Mouse (Mus musculus) liver, adult 2 months (tissue): ENCODE measurements around the gene Hist1h3b. TPM values are rescaled to one million over a fixed set of nuclear protein-coding genes. Genes with fewer than 3 reads are reported as not detected.

Experiments
- DNase-seq: peaks from one replicate; pipeline ENCODE4 v3.0.0-alpha.2; 2011; ENCODE audit warnings: low read depth, low spot score; ENCODE audit errors: extremely low read depth
- H3K27ac ChIP-seq: fragments of 200-500 bp; replicated peaks from 2 replicates; pipeline ENCODE4 v1.5.1; 2012; ENCODE audit warnings: low read depth, mild to moderate bottlenecking, control low read depth, inconsistent platforms, low read length; ENCODE audit not compliant: insufficient read depth
- H3K27me3 ChIP-seq: fragments of 200-500 bp; 2 replicates; pipeline ENCODE4 v1.6.1; 2012; ENCODE audit warnings: mild to moderate bottlenecking, moderate library complexity, low read length, inconsistent platforms; ENCODE audit not compliant: control insufficient read depth, insufficient read depth
- H3K36me3 ChIP-seq: fragments of 200-500 bp; 2 replicates; pipeline ENCODE4 v1.6.1; 2012; ENCODE audit warnings: low read length, inconsistent platforms; ENCODE audit not compliant: control insufficient read depth, insufficient read depth
- H3K4me1 ChIP-seq: fragments of 200-500 bp; 2 replicates; pipeline ENCODE4 v1.6.1; 2011; ENCODE audit warnings: low read length; ENCODE audit not compliant: control insufficient read depth, insufficient read depth
- H3K4me3 ChIP-seq: fragments of 200-500 bp; 2 replicates; pipeline ENCODE4 v1.5.1; 2011; ENCODE audit warnings: low read depth, mild to moderate bottlenecking, control low read depth, low read length, moderate library complexity; ENCODE audit not compliant: insufficient read depth
- H3K79me2 ChIP-seq: fragments of 200-500 bp; 2 replicates; pipeline ENCODE4 v1.6.1; 2012; ENCODE audit warnings: inconsistent platforms, mild to moderate bottlenecking, low read length, moderate library complexity; ENCODE audit not compliant: control insufficient read depth, insufficient read depth
- H3K9ac ChIP-seq: fragments of 200-500 bp; 2 replicates; pipeline ENCODE4 v1.6.1; 2012; ENCODE audit warnings: low read depth, mild to moderate bottlenecking, control low read depth, inconsistent platforms, low read length
- CTCF ChIP-seq: fragments of 200-500 bp; IDR thresholded peaks from 2 replicates; pipeline ENCODE4 v1.5.1; 2011; ENCODE audit warnings: low read depth, low read length, control low read depth
- POLR2A ChIP-seq: fragments of 200-500 bp; IDR thresholded peaks from 2 replicates; pipeline ENCODE4 v1.6.1; 2011; ENCODE audit warnings: low read length, control low read depth; ENCODE audit not compliant: insufficient read depth; ENCODE audit errors: extremely low read depth
- WGBS: fragments of 180-500 bp; shearing (Covaris S2); methylation state at CpG from one replicate; pipeline ENCODE4 v1.1.7; 2018; 5-methylcytosine and 5-hydroxymethylcytosine counted together
- polyA plus RNA-seq: library from polyadenylated mRNA; depleted of rRNA; stranded (reverse); fragments of >200 nt; gene quantifications from 2 replicates; pipeline ENCODE4 v1.2.3, GENCODE M21; 2012
- total RNA-seq: library from RNA; depleted of rRNA; stranded (reverse); fragments of >200 nt; gene quantifications from 2 replicates; pipeline ENCODE4 v1.2.3, GENCODE M21; 2014

The Hist1h3b gene
- total and polyA plus RNA-seq, 2 experiments = 0.23 to 15.2 TPM

- WGBS = 96% methylated on average over 4 of the region's 4 CpGs
- no peak for DNase-seq
- H3K4me1 ChIP-seq = peaks cover 12% of the 10 kb centered on the region
Measured at GRCm38 (mm10) chr13:23724239-23724638, 27.8 kb upstream of the Hist1h3b start.

GRCm38 (mm10) chr13:23725213-23725612, 26.9 kb upstream of the Hist1h3b start:
- Histone ChIP-seq H3K27me3 (no peaks in the 10 kb centered on the region), H3K36me3 (no peaks in the 10 kb centered on the region), H3K4me3 (no peak overlapping the region), H3K9ac (no peak overlapping the region), H3K27ac (no peak overlapping the region), H3K4me1 (peaks cover 19% of the 10 kb centered on the region), H3K79me2 (no peaks in the 10 kb centered on the region)
- TF ChIP-seq CTCF = no peak
- TF ChIP-seq POLR2A = no peak
- WGBS = 44% methylated on average over 1 of the region's 1 CpGs
- DNase-seq = peak; percentile 96

More at GRCm38 (mm10) chr13:23724239-23724638, 27.8 kb upstream of the Hist1h3b start:
- no peaks in the 10 kb centered on the region for H3K36me3 ChIP-seq
- H3K27me3 ChIP-seq = no peaks in the 10 kb centered on the region
- no peak overlapping the region for H3K9ac ChIP-seq
- no peak overlapping the region for H3K27ac ChIP-seq
- H3K79me2 ChIP-seq = no peaks in the 10 kb centered on the region
- no peak overlapping the region for H3K4me3 ChIP-seq
- TF ChIP-seq CTCF (no peak), POLR2A (no peak)

GRCm38 (mm10) chr13:23728472-23729191, 23.4 kb upstream of the Hist1h3b start:
- WGBS = 64% methylated on average over 18 of the region's 18 CpGs
- no peaks in the 10 kb centered on the region for H3K27me3 ChIP-seq
- H3K4me1 ChIP-seq = peaks cover 25% of the 10 kb centered on the region
- H3K79me2 ChIP-seq = no peaks in the 10 kb centered on the region
- no peak overlapping the region for H3K4me3 ChIP-seq
- no peaks in the 10 kb centered on the region for H3K36me3 ChIP-seq
- H3K9ac ChIP-seq = no peak overlapping the region
- no peak for DNase-seq
- TF ChIP-seq POLR2A (no peak), CTCF (no peak)
- peak overlapping the region; percentile 90 for H3K27ac ChIP-seq

GRCm38 (mm10) chr13:23729192-23729525, 22.9 kb upstream of the Hist1h3b start:
- Histone ChIP-seq H3K27ac (peak overlapping the region; percentile 90), H3K9ac (no peak overlapping the region), H3K27me3 (no peaks in the 10 kb centered on the region), H3K4me3 (no peak overlapping the region), H3K79me2 (no peaks in the 10 kb centered on the region), H3K4me1 (peaks cover 25% of the 10 kb centered on the region), H3K36me3 (no peaks in the 10 kb centered on the region)
- WGBS = 23% methylated on average over 9 of the region's 9 CpGs
- TF ChIP-seq CTCF = no peak
- TF ChIP-seq POLR2A = no peak
- DNase-seq = peak; percentile 97

GRCm38 (mm10) chr13:23729706-23730105, 22.4 kb upstream of the Hist1h3b start:
- Histone ChIP-seq H3K36me3 (no peaks in the 10 kb centered on the region), H3K4me3 (no peak overlapping the region), H3K27ac (peak overlapping the region; percentile 90), H3K27me3 (no peaks in the 10 kb centered on the region), H3K9ac (no peak overlapping the region), H3K79me2 (no peaks in the 10 kb centered on the region), H3K4me1 (peaks cover 23% of the 10 kb centered on the region)
- TF ChIP-seq POLR2A = no peak
- no peak for TF ChIP-seq CTCF
- peak; percentile 76 for DNase-seq
- 53% methylated on average over 5 of the region's 5 CpGs for WGBS

GRCm38 (mm10) chr13:23730479-23730878, 21.6 kb upstream of the Hist1h3b start:
- Histone ChIP-seq H3K9ac (peak overlapping the region; percentile 17; the same call in 1 of the 2 replicates), H3K4me1 (peaks cover 20% of the 10 kb centered on the region), H3K4me3 (peak overlapping the region; percentile 42), H3K27me3 (no peaks in the 10 kb centered on the region), H3K79me2 (no peaks in the 10 kb centered on the region), H3K27ac (peak overlapping the region; percentile 55), H3K36me3 (no peaks in the 10 kb centered on the region)
- peak; percentile 100 for DNase-seq
- WGBS = 11% methylated on average over 8 of the region's 8 CpGs
- TF ChIP-seq POLR2A (peak; percentile 69), CTCF (no peak)
